Mouse (Mus musculus): Measurements from ENCODE around the gene Uncx. TPM values are rescaled to one million over a fixed set of nuclear protein-coding genes. Genes with fewer than 3 reads are reported as not detected.

Uncx gene
- polyA plus RNA-seq, 1 experiment from 2014 or later, result not detected

Other genes starting within 250 kb of the Uncx start
- 4.7 and 7.7 TPM in 2 replicates for gene Adap1, start 217.9 kb upstream of the Uncx start, polyA plus RNA-seq (2014; fragmentation: Nextera tagmentation; extraction: Ambion mirVana)
- gene Cox19, start 192.1 kb upstream of the Uncx start, polyA plus RNA-seq (2014; fragmentation: Nextera tagmentation; extraction: Ambion mirVana), result 149 and 150 TPM in 2 replicates
- gene Cyp2w1, start 190.9 kb upstream of the Uncx start, polyA plus RNA-seq (2014; fragmentation: Nextera tagmentation; extraction: Ambion mirVana), result 5.9 and 9.1 TPM in 2 replicates
- 1.4 and 1.7 TPM in 2 replicates for gene Gpr146, start 165.8 kb upstream of the Uncx start, polyA plus RNA-seq (2014; fragmentation: Nextera tagmentation; extraction: Ambion mirVana)
- gene C130050O18Rik, start 138.2 kb upstream of the Uncx start, polyA plus RNA-seq (2014; fragmentation: Nextera tagmentation; extraction: Ambion mirVana), result 0.74 and 1.3 TPM in 2 replicates
- 1.9 and 2.1 TPM in 2 replicates for gene Gper1, start 120.3 kb upstream of the Uncx start, polyA plus RNA-seq (2014; fragmentation: Nextera tagmentation; extraction: Ambion mirVana)
- 44.4 and 49.0 TPM in 2 replicates for gene 3110082I17Rik, start 83.0 kb upstream of the Uncx start, polyA plus RNA-seq (2014; fragmentation: Nextera tagmentation; extraction: Ambion mirVana)
- 5.7 and 9.4 TPM in 2 replicates for gene Zfand2a, start 58.9 kb upstream of the Uncx start, polyA plus RNA-seq (2014; fragmentation: Nextera tagmentation; extraction: Ambion mirVana)
- gene Micall2, start 192.8 kb downstream of the Uncx start, polyA plus RNA-seq (2014; fragmentation: Nextera tagmentation; extraction: Ambion mirVana), result 4.5 and 6.5 TPM in 2 replicates
- 36.5 and 42.5 TPM in 2 replicates for gene Ints1, start 232.2 kb downstream of the Uncx start, polyA plus RNA-seq (2014; fragmentation: Nextera tagmentation; extraction: Ambion mirVana)
- 9.4 and 11.2 TPM in 2 replicates for gene Mafk, start 248.0 kb downstream of the Uncx start, polyA plus RNA-seq (2014; fragmentation: Nextera tagmentation; extraction: Ambion mirVana)

All from intestine, embryonic 14.5 days (tissue).